Mouse (Mus musculus): ENCODE results near the gene Lpin1. TPM values are rescaled to one million over a fixed set of nuclear protein-coding genes. Genes with fewer than 3 reads are reported as not detected.
A peak's percentile ranks its signal among the peaks of the same experiment; 100 is the strongest.

Lpin1 gene
- polyA plus RNA-seq, 1 experiment from 2014 or later: 11.7 TPM

- H3K4me3 ChIP-seq: no peak overlapping the region
- peaks cover 54% of the 10 kb centered on the region for H3K4me1 ChIP-seq
- H3K27ac ChIP-seq: no peak overlapping the region
- H3K4me2 ChIP-seq: peak overlapping the region; percentile 72
- no peaks in the 10 kb centered on the region for H3K9me3 ChIP-seq (replicated peaks)
- H3K9ac ChIP-seq: 0 out of 2 replicates have a peak overlapping the region, but pooled peaks have one; percentile 12
- H3K36me3 ChIP-seq (ENCODE audit: poor library complexity, severe bottlenecking): no peaks in the 10 kb centered on the region
- H3K27me3 ChIP-seq: no peaks in the 10 kb centered on the region
- WGBS: 68% methylated on average over 2 of the region's 2 CpGs
- no peak for ATAC-seq
Measured at GRCm38 (mm10) chr12:16587111-16587510, 23.7 kb downstream of the Lpin1 start.

- H3K9me3 ChIP-seq (replicated peaks): no peaks in the 10 kb centered on the region
- no peak overlapping the region for H3K4me3 ChIP-seq
- peaks cover 12% of the 10 kb centered on the region for H3K36me3 ChIP-seq (ENCODE audit: poor library complexity, severe bottlenecking)
- 86% methylated on average over 3 of the region's 3 CpGs for WGBS
- H3K27ac ChIP-seq: no peak overlapping the region
- no peak overlapping the region for H3K9ac ChIP-seq
- H3K4me1 ChIP-seq: peaks cover 39% of the 10 kb centered on the region
- H3K4me2 ChIP-seq: no peak overlapping the region
- no peaks in the 10 kb centered on the region for H3K27me3 ChIP-seq
- ATAC-seq: no peak
Measured at GRCm38 (mm10) chr12:16584964-16585363, 25.8 kb downstream of the Lpin1 start.

- Histone ChIP-seq H3K4me3 (no peak overlapping the region), H3K27me3 (no peaks in the 10 kb centered on the region), H3K4me1 (peaks cover 37% of the 10 kb centered on the region), H3K9ac (no peak overlapping the region), H3K4me2 (no peak overlapping the region), H3K9me3 (replicated peaks) (no peaks in the 10 kb centered on the region), H3K27ac (no peak overlapping the region), H3K36me3 (ENCODE audit: poor library complexity, severe bottlenecking) (peaks cover 20% of the 10 kb centered on the region)
- no peak for ATAC-seq
- 31% methylated on average over 14 of the region's 14 CpGs for WGBS
Measured at GRCm38 (mm10) chr12:16584035-16584682, 26.6 kb downstream of the Lpin1 start.

- ATAC-seq: no peak
- Histone ChIP-seq H3K36me3 (ENCODE audit: poor library complexity, severe bottlenecking) (peaks cover 27% of the 10 kb centered on the region), H3K27ac (no peak overlapping the region), H3K27me3 (no peaks in the 10 kb centered on the region), H3K9me3 (replicated peaks) (no peaks in the 10 kb centered on the region), H3K4me1 (peaks cover 28% of the 10 kb centered on the region), H3K4me2 (no peak overlapping the region), H3K4me3 (no peak overlapping the region), H3K9ac (no peak overlapping the region)
- WGBS: 85% methylated on average over 3 of the region's 3 CpGs
Measured at GRCm38 (mm10) chr12:16583313-16583712, 27.5 kb downstream of the Lpin1 start.

GRCm38 (mm10) chr12:16580306-16580705, 30.5 kb downstream of the Lpin1 start:
- Histone ChIP-seq H3K4me1 (peaks cover 21% of the 10 kb centered on the region), H3K27ac (no peak overlapping the region), H3K4me2 (no peak overlapping the region), H3K36me3 (ENCODE audit: poor library complexity, severe bottlenecking) (peaks cover 48% of the 10 kb centered on the region), H3K9ac (no peak overlapping the region), H3K27me3 (no peaks in the 10 kb centered on the region), H3K4me3 (no peak overlapping the region), H3K9me3 (replicated peaks) (no peaks in the 10 kb centered on the region)
- no peak for ATAC-seq
- WGBS: 67% methylated on average over 9 of the region's 9 CpGs

GRCm38 (mm10) chr12:16577665-16578233, 33.0 kb downstream of the Lpin1 start:
- H3K27ac ChIP-seq: no peak overlapping the region; the same call in 1 of the 2 replicates
- no peaks in the 10 kb centered on the region for H3K27me3 ChIP-seq
- no peaks in the 10 kb centered on the region for H3K9me3 ChIP-seq (replicated peaks)
- peaks cover 69% of the 10 kb centered on the region for H3K36me3 ChIP-seq (ENCODE audit: poor library complexity, severe bottlenecking)
- peak; percentile 66 for ATAC-seq
- 54% methylated on average over 9 of the region's 9 CpGs for WGBS
- no peak overlapping the region for H3K4me3 ChIP-seq
- H3K4me1 ChIP-seq: peaks cover 13% of the 10 kb centered on the region
- H3K4me2 ChIP-seq: no peak overlapping the region
- H3K9ac ChIP-seq: no peak overlapping the region

GRCm38 (mm10) chr12:16571278-16571677, 39.5 kb downstream of the Lpin1 start:
- Histone ChIP-seq H3K4me1 (no peaks in the 10 kb centered on the region), H3K4me3 (no peak overlapping the region), H3K9ac (no peak overlapping the region), H3K27ac (no peak overlapping the region), H3K9me3 (replicated peaks) (no peaks in the 10 kb centered on the region), H3K27me3 (no peaks in the 10 kb centered on the region), H3K4me2 (no peak overlapping the region), H3K36me3 (ENCODE audit: poor library complexity, severe bottlenecking) (peaks cover 45% of the 10 kb centered on the region)
- 93% methylated on average over 10 of the region's 10 CpGs for WGBS
- no peak for ATAC-seq

- no peak overlapping the region for H3K27ac ChIP-seq
- no peak for ATAC-seq
- H3K36me3 ChIP-seq (ENCODE audit: poor library complexity, severe bottlenecking): peaks cover 50% of the 10 kb centered on the region
- no peaks in the 10 kb centered on the region for H3K27me3 ChIP-seq
- H3K9ac ChIP-seq: no peak overlapping the region
- no peak overlapping the region for H3K4me2 ChIP-seq
- H3K4me3 ChIP-seq: no peak overlapping the region
- WGBS: 89% methylated on average over 10 of the region's 10 CpGs
- no peaks in the 10 kb centered on the region for H3K4me1 ChIP-seq
- H3K9me3 ChIP-seq (replicated peaks): no peaks in the 10 kb centered on the region
Measured at GRCm38 (mm10) chr12:16570371-16571060, 40.2 kb downstream of the Lpin1 start.

GRCm38 (mm10) chr12:16568936-16569650, 41.7 kb downstream of the Lpin1 start:
- Histone ChIP-seq H3K36me3 (ENCODE audit: poor library complexity, severe bottlenecking) (peaks cover 54% of the 10 kb centered on the region), H3K27me3 (no peaks in the 10 kb centered on the region), H3K4me1 (no peaks in the 10 kb centered on the region), H3K9ac (no peak overlapping the region), H3K4me3 (no peak overlapping the region), H3K4me2 (no peak overlapping the region), H3K27ac (no peak overlapping the region), H3K9me3 (replicated peaks) (no peaks in the 10 kb centered on the region)
- 81% methylated on average over 11 of the region's 11 CpGs for WGBS
- ATAC-seq: peak; percentile 48

GRCm38 (mm10) chr12:16568496-16568895, 42.3 kb downstream of the Lpin1 start:
- Histone ChIP-seq H3K4me3 (no peak overlapping the region), H3K4me2 (no peak overlapping the region), H3K9me3 (replicated peaks) (no peaks in the 10 kb centered on the region), H3K9ac (no peak overlapping the region), H3K27ac (no peak overlapping the region), H3K4me1 (no peaks in the 10 kb centered on the region), H3K27me3 (no peaks in the 10 kb centered on the region), H3K36me3 (ENCODE audit: poor library complexity, severe bottlenecking) (peaks cover 55% of the 10 kb centered on the region)
- WGBS: 27% methylated on average over 4 of the region's 4 CpGs
- ATAC-seq: peak; percentile 77

GRCm38 (mm10) chr12:16568090-16568489, 42.7 kb downstream of the Lpin1 start:
- H3K27ac ChIP-seq: no peak overlapping the region
- no peaks in the 10 kb centered on the region for H3K27me3 ChIP-seq
- no peak overlapping the region for H3K9ac ChIP-seq
- H3K36me3 ChIP-seq (ENCODE audit: poor library complexity, severe bottlenecking): peaks cover 54% of the 10 kb centered on the region
- H3K4me3 ChIP-seq: no peak overlapping the region
- no peak overlapping the region for H3K4me2 ChIP-seq
- WGBS: 86% methylated on average over 6 of the region's 6 CpGs
- no peaks in the 10 kb centered on the region for H3K4me1 ChIP-seq
- no peaks in the 10 kb centered on the region for H3K9me3 ChIP-seq (replicated peaks)
- no peak for ATAC-seq

GRCm38 (mm10) chr12:16563427-16563826, 47.3 kb downstream of the Lpin1 start:
- Histone ChIP-seq H3K27me3 (no peaks in the 10 kb centered on the region), H3K9me3 (replicated peaks) (no peaks in the 10 kb centered on the region), H3K4me1 (no peaks in the 10 kb centered on the region), H3K9ac (no peak overlapping the region), H3K36me3 (ENCODE audit: poor library complexity, severe bottlenecking) (peaks cover 69% of the 10 kb centered on the region), H3K27ac (no peak overlapping the region), H3K4me3 (no peak overlapping the region), H3K4me2 (no peak overlapping the region)
- WGBS: 65% methylated on average over 9 of the region's 9 CpGs
- ATAC-seq: no peak
